Mouse (Mus musculus) left cerebral cortex, adult 2 months (tissue): ENCODE data around the gene Adora2b. TPM values are rescaled to one million over a fixed set of nuclear protein-coding genes. Genes with fewer than 3 reads are reported as not detected.

ENCODE experiments used
- DNase-seq, 2 experiments: peaks; one replicate each; pipeline ENCODE4 v3.0.0; 2021 to 2022; ENCODE audit warnings: low spot score in 2 of 2, mixed read lengths in 1 of 2; ENCODE audit errors: extremely low spot score in 1 of 2
- H3K27ac ChIP-seq: fragments of 200-600 bp; 2 replicates; pipeline ENCODE4 v1.8.1; 2022
- H3K4me3 ChIP-seq: fragments of 200-600 bp; 2 replicates; pipeline ENCODE4 v1.8.1; 2022
- CTCF ChIP-seq: fragments of 200-600 bp; IDR thresholded peaks from 2 replicates; pipeline ENCODE4 v1.8.1; 2022; ENCODE audit warnings: antibody characterized with exemption, mild to moderate bottlenecking, moderate library complexity
- intact Hi-C: fragments of 180-260 bp; cut with DNase I; formaldehyde crosslinking; loops from one replicate; pipeline ENCODE4 v1.15.1; 2025
- total RNA-seq, 2 experiments: library from RNA; stranded (reverse); gene quantifications; 2 replicates each; pipeline ENCODE4 v1.2.3; 2021

The Adora2b gene
- total RNA-seq, 2 experiments from 2014 or later: 5.3 to 7.8 TPM

- H3K4me3 ChIP-seq: no peak overlapping the region
- H3K27ac ChIP-seq: no peak overlapping the region
- no peak for TF ChIP-seq CTCF
- intact Hi-C loops: no loop called here
- no peak for DNase-seq
These were observed 24.0 kb upstream of the Adora2b start for GRCm38 (mm10) chr11:62224797-62225196.

GRCm38 (mm10) chr11:62240631-62241261 lies 8.0 kb upstream of the Adora2b start:
- DNase-seq: no peak
- Histone ChIP-seq H3K27ac (no peak overlapping the region), H3K4me3 (no peak overlapping the region)
- intact Hi-C loops: no loop called here
- TF ChIP-seq CTCF: no peak

DNA sequence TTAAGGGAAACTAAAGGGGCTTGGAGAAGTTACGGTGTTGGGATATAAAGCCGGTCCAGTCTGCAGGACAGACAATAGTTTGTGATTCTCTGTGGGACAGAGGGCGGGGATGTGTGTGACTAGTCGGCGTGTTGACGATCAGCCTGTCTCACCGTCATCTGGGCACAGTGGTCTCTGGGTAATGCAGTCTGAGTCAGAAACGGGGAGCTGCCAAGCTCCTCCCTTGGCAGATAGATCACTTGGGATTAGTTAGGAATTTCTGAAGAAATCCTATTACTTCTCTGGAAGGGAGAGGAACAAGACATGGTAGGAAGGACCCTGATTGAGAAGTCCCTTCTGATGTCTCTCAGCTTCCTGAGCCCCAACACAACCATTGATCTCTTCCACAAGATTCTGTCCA lies 4.9 kb upstream of the Adora2b start:
- intact Hi-C loops: no loop called here
- TF ChIP-seq CTCF: no peak

GRCm38 (mm10) chr11:62244471-62244870 lies 4.3 kb upstream of the Adora2b start:
- no peak for TF ChIP-seq CTCF
- intact Hi-C loops: no loop called here
- no peak overlapping the region for H3K4me3 ChIP-seq
- DNase-seq: no peak
- no peak overlapping the region for H3K27ac ChIP-seq

More for the DNA sequence above, 4.9 kb upstream of the Adora2b start:
- no peak for DNase-seq
- no peak overlapping the region for H3K27ac ChIP-seq
- H3K4me3 ChIP-seq: no peak overlapping the region

- peak overlapping the region; percentile 51 for H3K4me3 ChIP-seq
- intact Hi-C loops: no loop called here
These were observed 904 bp upstream of the Adora2b start for GRCm38 (mm10) chr11:62247759-62248400.

GRCm38 (mm10) chr11:62249266-62250037 lies 668 bp downstream of the Adora2b start:
- peak overlapping the region; percentile 51 for H3K4me3 ChIP-seq
- intact Hi-C loops: no loop called here
- no peak; the same call in none of the 2 replicates for TF ChIP-seq CTCF
- H3K27ac ChIP-seq: peak overlapping the region; percentile 61; the same call in 1 of the 2 replicates
- peak in 1 of 2 experiments; percentile 21 for DNase-seq

More at GRCm38 (mm10) chr11:62247759-62248400, 904 bp upstream of the Adora2b start:
- no peak overlapping the region for H3K27ac ChIP-seq
- no peak for TF ChIP-seq CTCF
- DNase-seq: no peak

- no peak for DNase-seq
- Histone ChIP-seq H3K4me3 (no peak overlapping the region), H3K27ac (no peak overlapping the region)
- intact Hi-C loops: no loop called here
- TF ChIP-seq CTCF: no peak
These were observed 2.3 kb downstream of the Adora2b start for GRCm38 (mm10) chr11:62251047-62251446.

DNA sequence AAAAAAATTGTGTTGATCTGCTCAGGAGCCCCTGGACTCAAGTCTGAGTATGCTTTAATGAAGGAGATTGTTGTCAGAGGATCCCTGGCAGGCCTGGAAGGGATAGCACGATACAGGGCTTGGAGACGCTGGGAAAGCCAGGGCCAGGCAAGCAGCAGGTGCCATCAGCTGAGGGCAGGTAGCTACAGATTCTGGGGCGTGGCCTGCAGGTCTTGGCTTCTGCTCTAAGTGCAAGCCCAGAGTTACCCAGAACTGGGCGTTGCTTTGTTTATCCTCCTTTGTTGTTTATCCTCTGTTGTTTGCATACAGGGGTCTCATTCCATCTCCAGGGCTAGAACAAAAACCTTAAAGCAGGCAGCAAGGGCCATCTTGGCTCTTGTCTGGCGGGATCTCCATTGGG lies 4.6 kb downstream of the Adora2b start:
- intact Hi-C loops: no loop called here
- DNase-seq: no peak
- no peak overlapping the region for H3K4me3 ChIP-seq
- no peak for TF ChIP-seq CTCF
- H3K27ac ChIP-seq: no peak overlapping the region

GRCm38 (mm10) chr11:62259214-62259613 lies 10.4 kb downstream of the Adora2b start:
- no peak for DNase-seq
- no peak for TF ChIP-seq CTCF
- intact Hi-C loops: no loop called here
- Histone ChIP-seq H3K4me3 (no peak overlapping the region), H3K27ac (no peak overlapping the region)

DNA sequence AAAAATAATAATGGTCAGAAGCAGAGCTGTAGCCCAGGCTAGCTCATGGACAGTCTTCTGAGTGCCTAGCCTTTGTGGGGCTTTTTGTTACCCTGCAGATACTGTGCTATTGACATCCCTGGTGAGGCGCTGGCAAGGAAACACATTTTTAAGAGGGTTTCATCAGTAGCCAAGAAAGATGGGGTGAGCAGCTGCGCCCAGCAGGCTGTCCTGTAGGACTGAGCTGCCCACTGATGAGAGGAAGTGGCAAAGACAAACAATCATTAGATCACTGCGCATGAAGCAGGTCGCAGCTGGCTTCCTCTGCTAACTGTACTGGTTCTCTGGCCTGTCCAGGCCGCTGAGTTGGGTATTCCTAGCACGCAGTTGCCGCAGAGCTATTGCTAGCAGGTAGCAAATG lies 14.8 kb downstream of the Adora2b start:
- intact Hi-C loops: no loop called here
- DNase-seq: no peak
- H3K27ac ChIP-seq: no peak overlapping the region
- TF ChIP-seq CTCF: no peak
- no peak overlapping the region for H3K4me3 ChIP-seq

- H3K27ac ChIP-seq: no peak overlapping the region
- no peak for TF ChIP-seq CTCF
- intact Hi-C loops: no loop called here
- no peak for DNase-seq
- no peak overlapping the region for H3K4me3 ChIP-seq
These were observed 15.2 kb downstream of the Adora2b start for GRCm38 (mm10) chr11:62264018-62264417.

- intact Hi-C loops: no loop called here
- TF ChIP-seq CTCF: no peak
- DNase-seq: no peak
- Histone ChIP-seq H3K4me3 (no peak overlapping the region), H3K27ac (no peak overlapping the region)
These were observed 16.9 kb downstream of the Adora2b start for GRCm38 (mm10) chr11:62265642-62266041.
